Mouse (Mus musculus) testis, adult 2 months (tissue): ENCODE measurements at regions not wholly inside any gene's neighbourhood (a gene's known extent, or its start where the extent isn't known, plus 50 kb on each side); places are given as distances from the start of the nearest gene placed in this dataset.

Experiments used
- CTCF ChIP-seq: fragments of 200-500 bp; IDR thresholded peaks from 2 replicates; pipeline ENCODE4 v1.5.1; 2012; ENCODE audit warnings: low read depth, mild to moderate bottlenecking, inconsistent platforms, low read length, moderate library complexity; ENCODE audit not compliant: control insufficient read depth, insufficient read depth, insufficient replicate concordance
- POLR2A ChIP-seq: fragments of 200-500 bp; IDR thresholded peaks from 2 replicates; pipeline ENCODE4 v1.6.1; 2012; ENCODE audit warnings: low read depth, mild to moderate bottlenecking, inconsistent platforms, low read length, moderate library complexity; ENCODE audit not compliant: control insufficient read depth

GRCm38 (mm10) chr4:47823299-47823698, 221.7 kb upstream of the Nr4a3 start:
- no peak for TF ChIP-seq CTCF
- no peak for TF ChIP-seq POLR2A
